Mouse (Mus musculus) right cerebral cortex, postnatal 14 days (tissue): Measurements from ENCODE around the gene Zbtb17.

Experiments used
- DNase-seq: peaks from one replicate; pipeline ENCODE4 v3.0.0; 2022

The Zbtb17 gene

GRCm38 (mm10) chr4:141444451-141445327 is at the start of gene Zbtb17:
Zbtb17 (plus strand) TSS chr4:141444654.
- peak; percentile 87 for DNase-seq

- DNase-seq = no peak
Observed at GRCm38 (mm10) chr4:141394751-141395150, 49.7 kb upstream of the Zbtb17 start.

GRCm38 (mm10) chr4:141397861-141398260 is 46.6 kb upstream of the Zbtb17 start:
- no peak for DNase-seq

GRCm38 (mm10) chr4:141398545-141398944 is 45.9 kb upstream of the Zbtb17 start, which contains the start of gene Clcnka:
Clcnka (minus strand) TSS chr4:141398724.
- no peak for DNase-seq

GRCm38 (mm10) chr4:141400171-141400570 is 44.3 kb upstream of the Zbtb17 start:
- DNase-seq = no peak

- peak; percentile 87 for DNase-seq
Observed at GRCm38 (mm10) chr4:141404518-141405313, 39.7 kb upstream of the Zbtb17 start.

- no peak for DNase-seq
Observed at GRCm38 (mm10) chr4:141405314-141405622, 39.2 kb upstream of the Zbtb17 start.

- DNase-seq = peak; percentile 44
Observed at GRCm38 (mm10) chr4:141406516-141407299, 37.7 kb upstream of the Zbtb17 start.

GRCm38 (mm10) chr4:141408577-141408976 is 35.9 kb upstream of the Zbtb17 start:
- DNase-seq = no peak

- no peak for DNase-seq
Observed at GRCm38 (mm10) chr4:141411430-141411992, 32.9 kb upstream of the Zbtb17 start.

GRCm38 (mm10) chr4:141415924-141416323 is 28.5 kb upstream of the Zbtb17 start, which contains the start of gene Clcnkb:
Clcnkb (minus strand) TSS chr4:141416014.
- DNase-seq = no peak

GRCm38 (mm10) chr4:141419398-141420191 is 24.9 kb upstream of the Zbtb17 start:
- DNase-seq = no peak

GRCm38 (mm10) chr4:141420192-141420829 is 24.1 kb upstream of the Zbtb17 start, which contains the start of gene Hspb7:
Hspb7 (plus strand) TSS chr4:141420779.
- no peak for DNase-seq

- DNase-seq = no peak
Observed at GRCm38 (mm10) chr4:141420886-141421285, 23.6 kb upstream of the Zbtb17 start.

- DNase-seq = no peak
Observed at GRCm38 (mm10) chr4:141421423-141421822, 23.0 kb upstream of the Zbtb17 start.

- DNase-seq = no peak
Observed at GRCm38 (mm10) chr4:141422841-141423240, 21.6 kb upstream of the Zbtb17 start.

GRCm38 (mm10) chr4:141423288-141423687 is 21.2 kb upstream of the Zbtb17 start:
- no peak for DNase-seq

- no peak for DNase-seq
Observed at GRCm38 (mm10) chr4:141423691-141424431, 20.6 kb upstream of the Zbtb17 start.

- peak; percentile 67 for DNase-seq
Observed at GRCm38 (mm10) chr4:141425484-141426479, 18.7 kb upstream of the Zbtb17 start.
